Mouse (Mus musculus): ENCODE data around the gene Haus3.

Gene Haus3

GRCm38 (mm10) chr5:34119121-34119856 is 50.0 kb downstream of the Haus3 start:
- no peak for DNase-seq (ENCODE audit: low spot score in 2 of 2)

- peak; percentile 7 to 23 for DNase-seq (ENCODE audit: low spot score in 2 of 2)
Observed at GRCm38 (mm10) chr5:34105681-34106080, 63.6 kb downstream of the Haus3 start.

Measured in heart, adult 9 months (tissue).